Mouse (Mus musculus) thymus, adult 2 months (tissue): ENCODE results near the gene Kdm5c. TPM values are rescaled to one million over a fixed set of nuclear protein-coding genes. Genes with fewer than 3 reads are reported as not detected.

Experiments
- DNase-seq: peaks from one replicate; pipeline ENCODE4 v3.0.0; 2021
- H3K27ac ChIP-seq: fragments of 200-500 bp; 2 replicates; pipeline ENCODE4 v1.5.1; 2012; ENCODE audit warnings: low read length, control low read depth; ENCODE audit not compliant: control insufficient read depth, insufficient read depth
- H3K27me3 ChIP-seq: fragments of 200-500 bp; 2 replicates; pipeline ENCODE4 v1.6.1; 2012; ENCODE audit warnings: mild to moderate bottlenecking, low read length, moderate library complexity, mixed read lengths; ENCODE audit not compliant: control insufficient read depth, insufficient read depth
- H3K36me3 ChIP-seq: fragments of 200-500 bp; 2 replicates; pipeline ENCODE4 v1.6.1; 2012; ENCODE audit warnings: mild to moderate bottlenecking, low read length, moderate library complexity; ENCODE audit not compliant: control insufficient read depth, insufficient read depth
- H3K4me1 ChIP-seq: fragments of 200-500 bp; replicated peaks from 2 replicates; pipeline ENCODE4 v1.6.1; 2012; ENCODE audit warnings: low read length; ENCODE audit not compliant: control insufficient read depth, insufficient read depth
- H3K4me3 ChIP-seq: fragments of 200-500 bp; 2 replicates; pipeline ENCODE4 v1.5.1; 2012; ENCODE audit warnings: mild to moderate bottlenecking, low read length, control low read depth, moderate library complexity; ENCODE audit not compliant: control insufficient read depth, insufficient read depth
- CTCF ChIP-seq: fragments of 200-500 bp; IDR thresholded peaks from 2 replicates; pipeline ENCODE4 v1.5.1; 2012; ENCODE audit warnings: mild to moderate bottlenecking, control low read depth, low read length, moderate library complexity, borderline replicate concordance; ENCODE audit not compliant: control insufficient read depth, poor library complexity, insufficient read depth; ENCODE audit errors: extremely low read depth
- POLR2A ChIP-seq: fragments of 200-500 bp; IDR thresholded peaks from 2 replicates; pipeline ENCODE4 v1.6.1; 2012; ENCODE audit warnings: mild to moderate bottlenecking, low read length, control low read depth, moderate library complexity; ENCODE audit not compliant: control insufficient read depth, poor library complexity, insufficient read depth; ENCODE audit errors: extremely low read depth
- WGBS: fragments of 180-500 bp; shearing (Covaris S2); methylation state at CpG from one replicate; pipeline ENCODE4 v1.1.7; 2018; 5-methylcytosine and 5-hydroxymethylcytosine counted together
- polyA plus RNA-seq: library from polyadenylated mRNA; depleted of rRNA; stranded (reverse); fragments of >200 nt; gene quantifications from 2 replicates; pipeline ENCODE4 v1.2.3, GENCODE M21; 2012

Gene Kdm5c
- polyA plus RNA-seq, 1 experiment, result 92.5 TPM

DNA sequence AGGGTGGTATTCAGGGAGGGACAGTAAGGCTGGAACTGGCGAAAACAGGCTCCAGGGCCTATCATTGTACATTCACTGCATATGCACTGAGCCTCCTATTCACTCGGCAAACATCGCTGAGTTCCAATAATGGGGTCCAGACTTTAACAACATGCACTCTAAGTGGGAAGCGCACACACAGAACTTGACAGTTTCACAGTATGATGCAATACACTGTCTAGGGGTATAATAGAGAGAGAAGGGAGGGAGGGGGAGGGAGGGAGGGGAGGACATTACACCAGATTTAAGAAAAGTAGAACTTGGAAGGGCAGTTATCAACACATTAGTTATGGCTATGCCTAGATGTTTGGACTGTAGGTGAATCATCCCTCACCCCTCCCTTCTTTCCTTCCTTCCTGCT, 29.6 kb upstream of the Kdm5c start:
- Histone ChIP-seq H3K27me3 (no peaks in the 10 kb centered on the region), H3K4me1 (no peaks in the 10 kb centered on the region), H3K4me3 (no peak overlapping the region), H3K27ac (no peak overlapping the region), H3K36me3 (no peaks in the 10 kb centered on the region)
- 96% methylated on average over 4 of the region's 4 CpGs for WGBS
- DNase-seq, result no peak
- TF ChIP-seq CTCF, result no peak
- TF ChIP-seq POLR2A, result no peak

DNA sequence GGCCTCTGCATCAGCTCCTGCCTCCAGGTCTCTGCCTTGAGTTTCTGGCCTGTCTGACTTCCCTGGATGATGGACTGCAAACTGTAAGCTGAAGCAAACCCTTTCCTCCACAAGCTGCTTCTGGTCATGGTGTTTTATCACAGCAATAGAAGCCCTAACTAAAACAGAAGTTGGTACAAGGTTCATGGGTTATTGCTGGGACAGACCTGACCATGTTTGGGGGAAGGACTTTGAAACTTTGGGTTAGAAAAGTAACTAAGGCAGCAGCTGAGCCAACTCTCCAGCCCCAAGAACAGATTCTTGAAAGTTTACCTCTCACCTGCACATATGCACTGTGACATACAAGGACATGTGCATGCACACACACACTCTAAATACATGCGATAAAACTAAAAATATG, 27.3 kb upstream of the Kdm5c start:
- TF ChIP-seq CTCF, result no peak
- H3K27me3 ChIP-seq, result no peaks in the 10 kb centered on the region
- WGBS, result 96% methylated on average over 1 of the region's 1 CpGs
- H3K27ac ChIP-seq, result no peak overlapping the region
- no peaks in the 10 kb centered on the region for H3K36me3 ChIP-seq
- no peak for DNase-seq
- no peak overlapping the region for H3K4me3 ChIP-seq
- no peaks in the 10 kb centered on the region for H3K4me1 ChIP-seq

DNA sequence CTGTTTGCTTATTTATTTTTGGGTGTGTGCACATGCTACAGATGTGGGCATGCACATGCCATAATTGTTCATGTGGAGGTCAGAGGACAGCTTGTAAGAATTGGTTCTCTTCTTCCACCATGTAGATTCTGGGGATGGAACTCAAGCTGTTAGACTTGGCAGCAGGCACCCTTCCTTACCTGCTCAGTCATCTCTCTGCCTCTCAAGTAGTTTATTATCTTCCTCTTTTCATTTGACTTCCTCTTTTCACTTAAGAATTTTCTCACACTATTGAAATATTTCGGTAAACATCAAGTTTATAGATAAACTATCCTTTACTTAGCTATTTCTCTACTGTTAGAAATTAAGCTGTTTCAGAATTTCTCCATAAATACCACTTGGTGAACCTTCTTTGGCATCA, 18.1 kb upstream of the Kdm5c start:
- no peak overlapping the region for H3K27ac ChIP-seq
- H3K27me3 ChIP-seq, result no peaks in the 10 kb centered on the region
- TF ChIP-seq POLR2A (no peak), CTCF (no peak)
- DNase-seq, result no peak
- no peaks in the 10 kb centered on the region for H3K36me3 ChIP-seq
- no peaks in the 10 kb centered on the region for H3K4me1 ChIP-seq
- H3K4me3 ChIP-seq, result no peak overlapping the region
- WGBS, result 11% methylated on average over 1 of the region's 1 CpGs

DNA sequence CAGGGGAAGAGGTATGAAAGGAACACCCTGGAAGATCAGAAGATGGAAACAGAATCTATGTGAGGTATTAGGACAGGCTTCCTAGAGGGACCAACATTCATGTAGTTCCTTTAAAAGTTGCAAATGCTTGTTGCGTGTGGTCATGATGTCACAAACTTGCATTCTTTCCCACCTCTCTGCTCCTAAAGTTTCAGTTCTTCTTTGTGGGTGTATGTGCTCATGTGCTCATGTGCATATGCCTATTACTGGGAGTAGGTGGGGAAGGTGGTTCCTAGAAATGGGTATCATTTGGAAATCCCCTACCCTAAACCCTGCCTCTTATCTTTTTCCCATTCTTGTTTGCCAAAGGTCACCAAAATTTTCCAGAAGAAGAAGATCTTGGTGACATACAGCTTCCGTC, 14.3 kb upstream of the Kdm5c start:
- 91% methylated on average over 2 of the region's 2 CpGs for WGBS
- Histone ChIP-seq H3K27ac (no peak overlapping the region), H3K27me3 (no peaks in the 10 kb centered on the region), H3K4me3 (no peak overlapping the region), H3K36me3 (no peaks in the 10 kb centered on the region), H3K4me1 (no peaks in the 10 kb centered on the region)
- DNase-seq, result no peak
- TF ChIP-seq POLR2A (no peak), CTCF (no peak)

DNA sequence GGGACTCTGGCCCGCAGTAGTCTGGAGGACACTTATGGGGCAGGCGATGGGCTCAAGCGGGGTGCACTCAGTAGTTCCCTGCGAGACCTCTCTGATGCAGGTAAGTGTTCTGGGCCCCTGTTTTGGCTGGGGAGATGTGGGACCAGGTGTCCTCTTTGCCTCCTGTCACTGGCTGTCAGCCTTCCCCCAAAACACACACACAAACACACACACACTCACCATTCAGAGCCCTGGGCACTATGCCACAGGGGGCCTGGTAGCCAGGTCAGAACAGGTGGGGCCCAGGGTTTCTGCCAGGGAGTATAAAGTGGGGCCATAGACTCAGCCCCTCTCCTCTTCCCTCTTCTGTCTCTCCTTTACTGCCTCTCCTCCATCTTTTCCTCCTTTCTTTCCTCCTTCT, 11.1 kb upstream of the Kdm5c start:
- Histone ChIP-seq H3K27ac (no peak overlapping the region), H3K4me3 (no peak overlapping the region), H3K36me3 (no peaks in the 10 kb centered on the region), H3K27me3 (no peaks in the 10 kb centered on the region), H3K4me1 (no peaks in the 10 kb centered on the region)
- WGBS, result 93% methylated on average over 4 of the region's 4 CpGs
- no peak for TF ChIP-seq POLR2A
- no peak for TF ChIP-seq CTCF
- DNase-seq, result no peak

DNA sequence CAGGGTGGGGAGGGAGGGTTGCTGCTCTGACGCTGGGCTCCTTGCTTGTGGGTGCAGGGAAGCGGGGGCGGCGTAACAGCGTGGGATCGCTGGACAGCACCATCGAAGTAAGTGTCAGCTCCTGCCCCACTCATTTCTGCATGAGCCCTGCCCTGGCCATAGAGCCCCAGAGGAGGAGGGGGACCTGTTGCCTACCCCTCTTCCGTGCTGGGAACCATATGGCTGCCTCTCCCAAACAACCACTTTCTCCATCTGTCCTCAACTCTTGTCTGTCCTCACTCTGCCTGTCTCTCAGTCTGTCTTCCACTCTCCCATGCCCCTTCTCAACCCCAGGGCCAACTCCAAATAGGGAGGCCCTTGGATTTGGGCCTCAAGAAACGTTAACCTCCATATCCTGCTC, 10.6 kb upstream of the Kdm5c start:
- DNase-seq, result no peak
- TF ChIP-seq POLR2A, result no peak
- TF ChIP-seq CTCF, result no peak
- whole genome bisulfite sequencing, result 91% methylated on average over 9 of the region's 9 CpGs
- Histone ChIP-seq H3K4me3 (no peak overlapping the region), H3K36me3 (no peaks in the 10 kb centered on the region), H3K27ac (no peak overlapping the region), H3K27me3 (no peaks in the 10 kb centered on the region), H3K4me1 (no peaks in the 10 kb centered on the region)

DNA sequence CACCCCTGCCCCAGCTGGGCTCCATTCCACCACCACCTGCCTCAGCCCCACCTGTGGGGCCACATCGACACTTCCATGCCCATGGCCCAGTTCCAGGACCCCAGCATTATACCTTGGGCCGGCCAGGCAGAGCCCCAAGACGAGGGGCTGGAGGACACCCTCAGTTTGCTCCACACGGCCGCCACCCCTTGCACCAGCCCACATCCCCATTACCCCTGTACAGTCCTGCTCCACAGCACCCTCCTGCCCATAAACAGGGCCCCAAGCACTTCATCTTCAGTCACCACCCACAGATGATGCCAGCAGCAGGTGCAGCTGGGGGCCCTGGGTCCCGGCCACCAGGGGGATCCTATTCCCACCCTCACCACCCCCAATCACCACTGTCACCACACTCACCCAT, 9.5 kb upstream of the Kdm5c start:
- Histone ChIP-seq H3K27ac (no peak overlapping the region), H3K27me3 (no peaks in the 10 kb centered on the region), H3K4me1 (no peaks in the 10 kb centered on the region), H3K36me3 (no peaks in the 10 kb centered on the region), H3K4me3 (no peak overlapping the region)
- WGBS, result 75% methylated on average over 6 of the region's 6 CpGs
- DNase-seq, result no peak
- TF ChIP-seq POLR2A, result no peak
- TF ChIP-seq CTCF, result no peak

DNA sequence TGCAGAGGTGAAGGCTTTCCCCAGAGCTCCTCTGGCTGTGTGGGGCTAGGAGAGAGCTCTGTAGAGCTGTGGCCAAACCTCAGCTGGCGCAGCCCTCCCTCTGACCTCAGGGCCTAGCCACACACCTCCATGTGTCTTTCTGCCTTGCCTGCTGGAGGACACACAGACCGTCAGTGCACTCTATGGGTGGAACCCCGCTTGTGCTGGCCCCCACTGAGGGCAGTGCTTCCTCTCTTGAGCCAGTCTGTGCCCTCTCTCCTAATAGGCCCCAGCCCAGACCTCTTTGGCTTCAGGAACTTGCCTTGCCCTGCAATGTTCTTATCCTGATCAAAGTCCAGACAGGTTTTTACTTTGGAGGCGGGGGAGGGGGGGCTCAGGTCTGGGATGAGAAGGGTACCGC, 8.5 kb upstream of the Kdm5c start:
- WGBS, result 69% methylated on average over 5 of the region's 5 CpGs

More for the DNA sequence above, 8.5 kb upstream of the Kdm5c start:
- Histone ChIP-seq H3K27ac (no peak overlapping the region), H3K27me3 (no peaks in the 10 kb centered on the region), H3K36me3 (no peaks in the 10 kb centered on the region), H3K4me3 (no peak overlapping the region), H3K4me1 (no peaks in the 10 kb centered on the region)
- TF ChIP-seq POLR2A, result no peak
- DNase-seq, result no peak
